Mouse (Mus musculus): Measurements from ENCODE around the gene Otos. TPM values are rescaled to one million over a fixed set of nuclear protein-coding genes. Genes with fewer than 3 reads are reported as not detected.

The Otos gene
- total RNA-seq (2023): 1 to 10 TPM; 7.4 to 8.7 TPM

GRCm38 (mm10) chr1:92648673-92649072 is at the start of gene Otos:
Otos (minus strand) TSS chr1:92648841.

GRCm38 (mm10) chr1:92641514-92642272 is 6.9 kb downstream of the Otos start, which contains the start of gene Cops9:
Cops9 (minus strand) TSS chr1:92641985.

DNA sequence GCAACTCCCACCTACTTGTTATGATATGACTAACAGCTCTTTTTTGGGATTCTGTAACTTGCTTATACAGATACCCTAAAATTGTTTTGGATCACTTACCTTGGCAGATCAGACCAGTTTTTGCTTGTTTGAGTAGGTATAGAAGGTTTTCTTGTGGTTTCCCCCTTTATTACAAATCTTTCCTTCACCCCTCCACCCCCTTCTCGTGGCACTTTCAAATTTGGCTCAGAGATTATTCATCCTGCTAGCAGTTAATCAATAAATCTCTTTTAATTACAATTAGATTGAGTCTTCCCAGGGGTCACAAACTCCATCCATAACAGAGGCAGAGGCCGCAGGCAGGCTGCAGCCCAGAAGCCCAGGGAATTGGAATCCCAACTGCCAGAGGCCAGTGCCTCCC is 31.2 kb downstream of the Otos start, which contains the start of gene Olfr12:
Olfr12 (plus strand) TSS at position 301 of the 400 bp plus-strand sequence.

DNA sequence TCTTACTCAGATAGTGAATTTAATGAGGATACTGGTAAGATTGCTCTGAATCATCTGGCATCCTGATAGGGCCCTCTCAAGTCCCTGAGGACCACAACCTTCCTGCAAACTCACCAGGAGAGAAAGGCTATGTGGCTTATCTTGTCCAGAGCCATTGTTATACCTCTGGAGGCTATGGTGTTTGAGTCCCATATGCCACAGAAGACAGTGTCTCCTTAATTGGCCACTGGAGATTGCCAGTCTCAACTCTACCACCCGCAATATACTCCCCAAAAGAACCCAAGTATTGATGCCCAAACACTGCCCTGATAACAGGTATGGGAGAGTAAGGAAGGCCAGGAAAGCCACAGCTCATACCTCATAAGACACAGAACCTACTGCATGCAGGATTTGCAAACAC is 43.2 kb downstream of the Otos start, which contains the start of gene Olfr1410:
Olfr1410 (plus strand) TSS at position 301 of the 400 bp plus-strand sequence.

Other genes starting within 250 kb of the Otos start
- gene Ndufa10, start 175.0 kb downstream of the Otos start, total RNA-seq (2023): 10 to 100 TPM; 61.1 to 68.7 TPM
- not detected for gene Olfr1416, start 163.7 kb downstream of the Otos start, total RNA-seq (2023)
- not detected for gene Olfr1415, start 152.7 kb downstream of the Otos start, total RNA-seq (2023)
- not detected for gene Olfr1414, start 130.2 kb downstream of the Otos start, total RNA-seq (2023)
- not detected for gene Olfr1413, start 77.5 kb downstream of the Otos start, total RNA-seq (2023)
- gene Olfr1412, start 63.1 kb downstream of the Otos start, total RNA-seq (2023): not detected
- not detected for gene Olfr1411, start 54.4 kb downstream of the Otos start, total RNA-seq (2023)
- not detected for gene Olfr1410, start 43.1 kb downstream of the Otos start, total RNA-seq (2023)
- not detected for gene Olfr12, start 31.1 kb downstream of the Otos start, total RNA-seq (2023)
- gene Cops9, start 6.9 kb downstream of the Otos start, total RNA-seq (2023): 100 to 1,000 TPM; 116 to 117 TPM
- 10 to 100 TPM; 29.9 to 38.4 TPM for gene Gpc1, start 182.8 kb upstream of the Otos start, total RNA-seq (2023)

Data from neutrophil, adult 83 days (primary cell).